Mouse (Mus musculus) limb, embryonic 12.5 days (tissue): ENCODE data around the gene Zfp598. TPM values are rescaled to one million over a fixed set of nuclear protein-coding genes. Genes with fewer than 3 reads are reported as not detected.
"Not testable (repeated sequence)": the region's sequence is repeated elsewhere in the genome, so short reads cannot be mapped to it uniquely, and the experiment has no call there.

Experiments used
- ATAC-seq: fragments of 200-750 bp; cut with Nextera tagmentation; 2 replicates; pipeline ENCODE4 v1.8.0; 2017; ENCODE audit warnings: low read depth, moderate TSS enrichment; ENCODE audit not compliant: insufficient number of reproducible peaks, insufficient read depth, low FRiP score, low TSS enrichment
- H3K27ac ChIP-seq: fragments of 300-500 bp; sonication (generic); 2 replicates; pipeline ENCODE4 v1.5.1; 2016; ENCODE audit warnings: mild to moderate bottlenecking, moderate library complexity
- H3K27me3 ChIP-seq: fragments of 300-500 bp; sonication (generic); 2 replicates; pipeline ENCODE4 v1.6.1; 2016; ENCODE audit warnings: mild to moderate bottlenecking, moderate library complexity
- H3K36me3 ChIP-seq: fragments of 300-500 bp; sonication (generic); 2 replicates; pipeline ENCODE4 v1.6.1; 2016; ENCODE audit warnings: mild to moderate bottlenecking, moderate library complexity
- H3K4me1 ChIP-seq: fragments of 300-500 bp; sonication (generic); replicated peaks from 2 replicates; pipeline ENCODE4 v1.6.1; 2016
- H3K4me2 ChIP-seq: fragments of 300-500 bp; sonication (generic); 2 replicates; pipeline ENCODE4 v1.6.1; 2016; ENCODE audit warnings: mild to moderate bottlenecking, moderate library complexity
- H3K4me3 ChIP-seq: fragments of 300-500 bp; sonication (generic); replicated peaks from 2 replicates; pipeline ENCODE4 v1.5.1; 2016; ENCODE audit warnings: mild to moderate bottlenecking
- H3K9ac ChIP-seq: fragments of 300-500 bp; sonication (generic); replicated peaks from 2 replicates; pipeline ENCODE4 v1.6.1; 2016; ENCODE audit warnings: mild to moderate bottlenecking, moderate library complexity
- H3K9me3 ChIP-seq: fragments of 300-500 bp; sonication (generic); 2 replicates; pipeline ENCODE4 v1.6.1; 2016; ENCODE audit warnings: mild to moderate bottlenecking, moderate library complexity
- WGBS: fragments of 180-500 bp; shearing (Covaris S2); methylation state at CpG from one replicate; pipeline ENCODE4 v1.1.7; 2016; 5-methylcytosine and 5-hydroxymethylcytosine counted together
- polyA plus RNA-seq: library from polyadenylated mRNA; unstranded; fragments of >200 nt; fragmentation: Nextera tagmentation; extraction: Ambion mirVana; gene quantifications from 2 replicates; pipeline ENCODE4 v1.2.1, GENCODE M21; 2016

Gene Zfp598
- polyA plus RNA-seq, 1 experiment from 2014 or later = 24.5 TPM

- Histone ChIP-seq H3K36me3 (peaks cover 37% of the 10 kb centered on the region), H3K4me1 (peaks cover 57% of the 10 kb centered on the region), H3K9me3 (no peaks in the 10 kb centered on the region), H3K4me3 (no peak overlapping the region), H3K9ac (peak overlapping the region; percentile 1; the same call in 1 of the 2 replicates), H3K4me2 (peak overlapping the region; percentile 8; the same call in 1 of the 2 replicates), H3K27ac (no peak overlapping the region), H3K27me3 (no peaks in the 10 kb centered on the region)
- 69% methylated on average over 11 of the region's 11 CpGs for WGBS
- no peak for ATAC-seq
Observed at GRCm38 (mm10) chr17:24647493-24647892, 22.0 kb upstream of the Zfp598 start.

- H3K9me3 ChIP-seq = no peaks in the 10 kb centered on the region
- H3K4me1 ChIP-seq = peaks cover 46% of the 10 kb centered on the region
- peaks cover 31% of the 10 kb centered on the region; the same call in 1 of the 2 replicates for H3K36me3 ChIP-seq
- WGBS = 74% methylated on average over 10 of the region's 10 CpGs
- H3K27ac ChIP-seq = 0 out of 2 replicates have a peak overlapping the region, but pooled peaks have one; percentile 67
- H3K27me3 ChIP-seq = no peaks in the 10 kb centered on the region
- ATAC-seq = no peak
- H3K4me2 ChIP-seq = peak overlapping the region; percentile 78
- peak overlapping the region; percentile 86 for H3K4me3 ChIP-seq
- H3K9ac ChIP-seq = peak overlapping the region; percentile 90
Observed at GRCm38 (mm10) chr17:24648731-24649377, 20.6 kb upstream of the Zfp598 start.

- peak overlapping the region; percentile 67 for H3K27ac ChIP-seq
- H3K9me3 ChIP-seq = no peaks in the 10 kb centered on the region
- H3K36me3 ChIP-seq = peaks cover 27% of the 10 kb centered on the region; the same call in 1 of the 2 replicates
- H3K4me2 ChIP-seq = peak overlapping the region; percentile 78
- no peaks in the 10 kb centered on the region for H3K27me3 ChIP-seq
- peak overlapping the region; percentile 86 for H3K4me3 ChIP-seq
- WGBS = under 1% methylated on average over 35 of the region's 35 CpGs
- H3K9ac ChIP-seq = peak overlapping the region; percentile 90
- ATAC-seq = peak; percentile 34; the same call in 1 of the 2 replicates
- H3K4me1 ChIP-seq = peaks cover 39% of the 10 kb centered on the region
Observed at GRCm38 (mm10) chr17:24649581-24650069, 19.9 kb upstream of the Zfp598 start.

- peaks cover 33% of the 10 kb centered on the region for H3K4me1 ChIP-seq
Observed at GRCm38 (mm10) chr17:24650070-24650616, 19.3 kb upstream of the Zfp598 start, which contains the start of gene Slc9a3r2. Gene Slc9a3r2, minus strand, starts transcription at chr17:24650327.

GRCm38 (mm10) chr17:24650766-24651165 lies 18.7 kb upstream of the Zfp598 start:
- Histone ChIP-seq H3K9ac (no peak overlapping the region; the same call in 1 of the 2 replicates), H3K9me3 (no peaks in the 10 kb centered on the region), H3K36me3 (peaks cover 16% of the 10 kb centered on the region; the same call in 1 of the 2 replicates), H3K27me3 (no peaks in the 10 kb centered on the region), H3K4me2 (peak overlapping the region; percentile 78), H3K4me1 (peaks cover 29% of the 10 kb centered on the region), H3K4me3 (0 out of 2 replicates have a peak overlapping the region, but pooled peaks have one; percentile 86), H3K27ac (no peak overlapping the region)
- ATAC-seq = no peak
- WGBS = 79% methylated on average over 4 of the region's 4 CpGs

More at GRCm38 (mm10) chr17:24650070-24650616, 19.3 kb upstream of the Zfp598 start, which contains the start of gene Slc9a3r2:
- ATAC-seq = peak; percentile 78
- Histone ChIP-seq H3K27me3 (no peaks in the 10 kb centered on the region), H3K27ac (peak within 1 kb of the TSS; percentile 67), H3K4me2 (peak within 1 kb of the TSS; percentile 78), H3K9me3 (no peaks in the 10 kb centered on the region), H3K4me3 (peak within 1 kb of the TSS; percentile 86), H3K9ac (peak within 1 kb of the TSS; percentile 90), H3K36me3 (peaks cover 23% of the 10 kb centered on the region; the same call in 1 of the 2 replicates)
- WGBS = 2% methylated on average over 31 of the region's 41 CpGs

GRCm38 (mm10) chr17:24651835-24652234 lies 17.7 kb upstream of the Zfp598 start:
- Histone ChIP-seq H3K27ac (no peak overlapping the region), H3K27me3 (peaks cover 9% of the 10 kb centered on the region), H3K4me3 (no peak overlapping the region), H3K4me2 (no peak overlapping the region), H3K36me3 (peaks cover 7% of the 10 kb centered on the region; the same call in 1 of the 2 replicates), H3K9ac (no peak overlapping the region), H3K4me1 (peaks cover 29% of the 10 kb centered on the region), H3K9me3 (no peaks in the 10 kb centered on the region)
- 69% methylated on average over 3 of the region's 3 CpGs for WGBS
- no peak for ATAC-seq

GRCm38 (mm10) chr17:24653967-24654710 lies 15.3 kb upstream of the Zfp598 start:
- H3K4me2 ChIP-seq = peak overlapping the region; percentile 62
- ATAC-seq = no peak
- WGBS = 6% methylated on average over 19 of the region's 19 CpGs
- peak overlapping the region; percentile 59; the same call in 1 of the 2 replicates for H3K27ac ChIP-seq
- no peaks in the 10 kb centered on the region for H3K36me3 ChIP-seq
- peaks cover 32% of the 10 kb centered on the region for H3K27me3 ChIP-seq
- H3K9ac ChIP-seq = no peak overlapping the region
- H3K4me1 ChIP-seq = peaks cover 23% of the 10 kb centered on the region
- H3K4me3 ChIP-seq = peak overlapping the region; percentile 35
- no peaks in the 10 kb centered on the region for H3K9me3 ChIP-seq

GRCm38 (mm10) chr17:24654969-24655368 lies 14.5 kb upstream of the Zfp598 start:
- ATAC-seq = no peak
- H3K27me3 ChIP-seq = peaks cover 41% of the 10 kb centered on the region

GRCm38 (mm10) chr17:24658017-24658758 lies 11.3 kb upstream of the Zfp598 start, which contains the start of gene Npw:
Gene Npw, minus strand, starts transcription at chr17:24658457.
- Histone ChIP-seq H3K27me3 (peaks cover 56% of the 10 kb centered on the region), H3K9ac (peak within 1 kb of the TSS; percentile 63), H3K4me1 (peaks cover 12% of the 10 kb centered on the region), H3K36me3 (no peaks in the 10 kb centered on the region), H3K9me3 (no peaks in the 10 kb centered on the region), H3K4me3 (peak within 1 kb of the TSS; percentile 52), H3K4me2 (peak within 1 kb of the TSS; percentile 97), H3K27ac (no peak within 1 kb of the TSS)
- WGBS = 1% methylated on average over 47 of the region's 47 CpGs
- peak; percentile 46; the same call in 1 of the 2 replicates for ATAC-seq

More at GRCm38 (mm10) chr17:24654969-24655368, 14.5 kb upstream of the Zfp598 start:
- Histone ChIP-seq H3K4me2 (no peak overlapping the region), H3K9ac (no peak overlapping the region), H3K9me3 (no peaks in the 10 kb centered on the region), H3K4me3 (no peak overlapping the region), H3K27ac (no peak overlapping the region), H3K4me1 (peaks cover 18% of the 10 kb centered on the region), H3K36me3 (no peaks in the 10 kb centered on the region)
- 83% methylated on average over 4 of the region's 4 CpGs for WGBS

- not testable (repeated sequence) for ATAC-seq, H3K27ac ChIP-seq, H3K36me3 ChIP-seq, H3K27me3 ChIP-seq, H3K4me3 ChIP-seq, H3K9ac ChIP-seq, H3K9me3 ChIP-seq, H3K4me2 ChIP-seq
- peaks cover 24% of the 10 kb centered on the region for H3K4me1 ChIP-seq
- WGBS = 65% methylated on average over 7 of the region's 7 CpGs
Observed at GRCm38 (mm10) chr17:24667011-24667410, 2.5 kb upstream of the Zfp598 start.
